Mouse (Mus musculus): ENCODE results near the gene Gm21704. TPM values are rescaled to one million over a fixed set of nuclear protein-coding genes. Genes with fewer than 3 reads are reported as not detected.
"Not testable (repeated sequence)": the region's sequence is repeated elsewhere in the genome, so short reads cannot be mapped to it uniquely, and the experiment has no call there.

Gm21704 gene
- total RNA-seq (2021) = not detected

GRCm38 (mm10) chrY:3410067-3410466, at the start of gene Gm21704, which contains the start of gene Gm21708:
TSS of gene Gm21704 (minus strand) at chrY:3410167.
TSS of gene Gm21708 (minus strand) at chrY:3410167.
- intact Hi-C loops (cut with DNase I); DNase-seq: not testable (repeated sequence)

- intact Hi-C loops (cut with DNase I); DNase-seq: not testable (repeated sequence)
These were observed 64.7 kb downstream of the Gm21704 start, which contains the start of gene Gm21693 for GRCm38 (mm10) chrY:3345229-3345628. TSS of gene Gm21693 (minus strand) at chrY:3345329.

GRCm38 (mm10) chrY:3340661-3341060, 69.3 kb downstream of the Gm21704 start:
- DNase-seq; intact Hi-C loops (cut with DNase I): not testable (repeated sequence)

Other genes with a start within 250 kb of the Gm21704 start
- gene Gm21677, start 103.7 kb downstream of the Gm21704 start, total RNA-seq (2021) = not detected
- gene Gm21693, start 64.8 kb downstream of the Gm21704 start, total RNA-seq (2021) = not detected
- not detected for gene Gm21708, start within 50 bp of the Gm21704 start, total RNA-seq (2021)

All from heart, postnatal 10 days (tissue).